Mouse (Mus musculus) forebrain, embryonic 14.5 days (tissue): ENCODE data around the gene Slc25a11. TPM values are rescaled to one million over a fixed set of nuclear protein-coding genes. Genes with fewer than 3 reads are reported as not detected.
A peak's percentile ranks its signal among the peaks of the same experiment; 100 is the strongest.

Source experiments
- ATAC-seq: fragments of 200-750 bp; cut with Nextera tagmentation; 2 replicates; pipeline ENCODE4 v1.8.0; 2017; ENCODE audit warnings: mild to moderate bottlenecking, moderate library complexity
- DNase-seq: peaks from one replicate; pipeline ENCODE4 v3.0.0-alpha.2; 2015; ENCODE audit warnings: low spot score
- H3K27ac ChIP-seq: fragments of 300-500 bp; sonication (generic); 2 replicates; pipeline ENCODE4 v1.5.1; 2014; ENCODE audit warnings: low read depth, mild to moderate bottlenecking, control low read depth, low read length, moderate library complexity
- H3K27me3 ChIP-seq: fragments of 300-500 bp; sonication (generic); replicated peaks from 2 replicates; pipeline ENCODE4 v1.6.1; 2014; ENCODE audit warnings: low read length, control low read depth, mixed read lengths; ENCODE audit not compliant: control insufficient read depth, insufficient read depth
- H3K36me3 ChIP-seq: fragments of 300-500 bp; sonication (generic); 2 replicates; pipeline ENCODE4 v1.6.1; 2014; ENCODE audit warnings: low read length, control low read depth; ENCODE audit not compliant: control insufficient read depth, insufficient read depth
- H3K4me1 ChIP-seq: fragments of 300-500 bp; sonication (generic); 2 replicates; pipeline ENCODE4 v1.6.1; 2014; ENCODE audit warnings: antibody characterized with exemption, low read length, control low read depth; ENCODE audit not compliant: control insufficient read depth, insufficient read depth
- H3K4me2 ChIP-seq: fragments of 300-500 bp; sonication (generic); 2 replicates; pipeline ENCODE4 v1.6.1; 2014; ENCODE audit warnings: mild to moderate bottlenecking, control low read depth, low read length
- H3K4me3 ChIP-seq: fragments of 300-500 bp; sonication (generic); 2 replicates; pipeline ENCODE4 v1.5.1; 2014; ENCODE audit warnings: low read depth, low read length, control low read depth
- H3K9ac ChIP-seq: fragments of 300-500 bp; sonication (generic); 2 replicates; pipeline ENCODE4 v1.6.1; 2014; ENCODE audit warnings: mild to moderate bottlenecking, low read length, control low read depth, moderate library complexity
- H3K9me3 ChIP-seq: fragments of 300-500 bp; sonication (generic); replicated peaks from 2 replicates; pipeline ENCODE4 v1.6.1; 2016; ENCODE audit warnings: low read length, control low read depth, mixed read lengths; ENCODE audit not compliant: control insufficient read depth
- WGBS: fragments of 180-500 bp; shearing (Covaris S2); extraction: QIAGEN DNeasy Blood & Tissue Kit; methylation state at CpG from one replicate; pipeline ENCODE4 v1.1.7; 2014; 5-methylcytosine and 5-hydroxymethylcytosine counted together
- polyA plus RNA-seq: library from polyadenylated mRNA; unstranded; fragments of >200 nt; fragmentation: Nextera tagmentation; extraction: Ambion mirVana; gene quantifications from 2 replicates; pipeline ENCODE4 v1.2.1, GENCODE M21; 2014

Slc25a11 gene
- polyA plus RNA-seq, 1 experiment from 2014 or later, result 190 TPM

- no peaks in the 10 kb centered on the region for H3K9me3 ChIP-seq
- under 1% methylated on average over 31 of the region's 31 CpGs for WGBS
These were observed 22.5 kb upstream of the Slc25a11 start for GRCm38 (mm10) chr11:70669582-70670345.

GRCm38 (mm10) chr11:70668771-70669505 is 21.7 kb upstream of the Slc25a11 start, which contains the start of gene Spag7:
Gene Spag7 (minus strand): TSS chr11:70669416.
- peaks cover 39% of the 10 kb centered on the region for H3K36me3 ChIP-seq
- H3K27me3 ChIP-seq, result no peaks in the 10 kb centered on the region
- ATAC-seq, result peak; percentile 97
- H3K9ac ChIP-seq, result peak within 1 kb of the TSS; percentile 83
- WGBS, result under 1% methylated on average over 44 of the region's 44 CpGs
- peak within 1 kb of the TSS; percentile 96 for H3K27ac ChIP-seq
- peak; percentile 100 for DNase-seq
- no peaks in the 10 kb centered on the region for H3K9me3 ChIP-seq
- peak within 1 kb of the TSS; percentile 97 for H3K4me2 ChIP-seq
- peak within 1 kb of the TSS; percentile 68 for H3K4me3 ChIP-seq
- peaks cover 14% of the 10 kb centered on the region for H3K4me1 ChIP-seq

More at GRCm38 (mm10) chr11:70669582-70670345, 22.5 kb upstream of the Slc25a11 start:
- peak overlapping the region; percentile 96 for H3K27ac ChIP-seq
- peaks cover 36% of the 10 kb centered on the region for H3K36me3 ChIP-seq
- no peaks in the 10 kb centered on the region for H3K27me3 ChIP-seq
- peak overlapping the region; percentile 97 for H3K4me2 ChIP-seq
- peak; percentile 78 for DNase-seq
- peak overlapping the region; percentile 68 for H3K4me3 ChIP-seq
- peaks cover 14% of the 10 kb centered on the region for H3K4me1 ChIP-seq
- peak overlapping the region; percentile 83 for H3K9ac ChIP-seq
- peak; percentile 47 for ATAC-seq

- Histone ChIP-seq H3K27ac (peak overlapping the region; percentile 74), H3K9me3 (no peaks in the 10 kb centered on the region), H3K27me3 (no peaks in the 10 kb centered on the region), H3K4me2 (peak overlapping the region; percentile 85), H3K4me3 (peak overlapping the region; percentile 68), H3K9ac (peak overlapping the region; percentile 70), H3K36me3 (peaks cover 42% of the 10 kb centered on the region), H3K4me1 (peaks cover 14% of the 10 kb centered on the region)
- 1% methylated on average over 15 of the region's 15 CpGs for WGBS
- no peak for DNase-seq
- no peak for ATAC-seq
These were observed 21.1 kb upstream of the Slc25a11 start for GRCm38 (mm10) chr11:70668335-70668770.

- Histone ChIP-seq H3K27ac (peak overlapping the region; percentile 74; the same call in 1 of the 2 replicates), H3K9ac (peak overlapping the region; percentile 70), H3K27me3 (no peaks in the 10 kb centered on the region), H3K36me3 (peaks cover 50% of the 10 kb centered on the region), H3K4me3 (peak overlapping the region; percentile 68), H3K9me3 (no peaks in the 10 kb centered on the region), H3K4me2 (peak overlapping the region; percentile 85), H3K4me1 (peaks cover 14% of the 10 kb centered on the region)
- WGBS, result 72% methylated on average over 14 of the region's 14 CpGs
- DNase-seq (no peak), ATAC-seq (no peak)
These were observed 20.2 kb upstream of the Slc25a11 start for GRCm38 (mm10) chr11:70667271-70668150.

GRCm38 (mm10) chr11:70666687-70667086 is 19.4 kb upstream of the Slc25a11 start:
- DNase-seq (no peak), ATAC-seq (no peak)
- Histone ChIP-seq H3K9me3 (no peaks in the 10 kb centered on the region), H3K27me3 (no peaks in the 10 kb centered on the region), H3K27ac (no peak overlapping the region), H3K36me3 (peaks cover 49% of the 10 kb centered on the region), H3K9ac (no peak overlapping the region), H3K4me1 (peaks cover 14% of the 10 kb centered on the region), H3K4me3 (no peak overlapping the region), H3K4me2 (no peak overlapping the region)
- WGBS, result 94% methylated on average over 8 of the region's 8 CpGs

GRCm38 (mm10) chr11:70664741-70665140 is 17.5 kb upstream of the Slc25a11 start:
- Histone ChIP-seq H3K9ac (no peak overlapping the region), H3K4me2 (no peak overlapping the region), H3K4me1 (peaks cover 7% of the 10 kb centered on the region), H3K27ac (no peak overlapping the region), H3K9me3 (no peaks in the 10 kb centered on the region), H3K27me3 (no peaks in the 10 kb centered on the region), H3K36me3 (peaks cover 52% of the 10 kb centered on the region), H3K4me3 (no peak overlapping the region)
- WGBS, result 95% methylated on average over 9 of the region's 9 CpGs
- DNase-seq, result no peak
- ATAC-seq, result no peak

- 86% methylated on average over 6 of the region's 6 CpGs for WGBS
These were observed 16.7 kb upstream of the Slc25a11 start for GRCm38 (mm10) chr11:70663957-70664356.

GRCm38 (mm10) chr11:70663101-70663500 is 15.8 kb upstream of the Slc25a11 start:
- Histone ChIP-seq H3K4me2 (no peak overlapping the region), H3K9ac (no peak overlapping the region), H3K4me1 (peaks cover 6% of the 10 kb centered on the region), H3K36me3 (peaks cover 52% of the 10 kb centered on the region), H3K27ac (no peak overlapping the region), H3K9me3 (no peaks in the 10 kb centered on the region), H3K27me3 (no peaks in the 10 kb centered on the region), H3K4me3 (no peak overlapping the region)
- WGBS, result 93% methylated on average over 8 of the region's 8 CpGs
- no peak for DNase-seq
- ATAC-seq, result no peak

More at GRCm38 (mm10) chr11:70663957-70664356, 16.7 kb upstream of the Slc25a11 start:
- no peaks in the 10 kb centered on the region for H3K9me3 ChIP-seq
- peaks cover 52% of the 10 kb centered on the region for H3K36me3 ChIP-seq
- peaks cover 7% of the 10 kb centered on the region for H3K4me1 ChIP-seq
- H3K9ac ChIP-seq, result no peak overlapping the region
- H3K27ac ChIP-seq, result no peak overlapping the region
- DNase-seq (no peak), ATAC-seq (no peak)
- H3K4me2 ChIP-seq, result no peak overlapping the region
- H3K4me3 ChIP-seq, result no peak overlapping the region
- no peaks in the 10 kb centered on the region for H3K27me3 ChIP-seq
